Mouse (Mus musculus) spleen, adult 2 months (tissue): ENCODE measurements around the gene Med13. TPM values are rescaled to one million over a fixed set of nuclear protein-coding genes. Genes with fewer than 3 reads are reported as not detected.
"Not testable (repeated sequence)": the region's sequence is repeated elsewhere in the genome, so short reads cannot be mapped to it uniquely, and the experiment has no call there.

Experiments
- DNase-seq, 2 experiments: peaks; one replicate each; pipeline versions ENCODE4 v3.0.0 to v3.0.0-alpha.2; 2012 to 2021; ENCODE audit warnings: low spot score in 2 of 2, low read depth in 1 of 2
- H3K27ac ChIP-seq: fragments of 200-500 bp; 2 replicates; pipeline ENCODE4 v1.5.1; 2012; ENCODE audit warnings: low read length, inconsistent platforms; ENCODE audit not compliant: insufficient read depth
- H3K27me3 ChIP-seq: fragments of 200-500 bp; 2 replicates; pipeline ENCODE4 v1.6.1; 2012; ENCODE audit warnings: mild to moderate bottlenecking, moderate library complexity, low read length, inconsistent platforms; ENCODE audit not compliant: control insufficient read depth, insufficient read depth
- H3K36me3 ChIP-seq: fragments of 200-500 bp; 2 replicates; pipeline ENCODE4 v1.6.1; 2012; ENCODE audit warnings: mild to moderate bottlenecking, low read length, inconsistent platforms; ENCODE audit not compliant: control insufficient read depth, insufficient read depth
- H3K4me1 ChIP-seq: fragments of 200-500 bp; 2 replicates; pipeline ENCODE4 v1.6.1; 2011; ENCODE audit warnings: inconsistent platforms; ENCODE audit not compliant: control insufficient read depth, insufficient read depth, insufficient read length
- H3K4me3 ChIP-seq: fragments of 200-500 bp; 2 replicates; pipeline ENCODE4 v1.5.1; 2011; ENCODE audit warnings: mild to moderate bottlenecking, inconsistent platforms; ENCODE audit not compliant: insufficient read depth, insufficient read length; ENCODE audit errors: extremely low read depth
- CTCF ChIP-seq: fragments of 200-500 bp; IDR thresholded peaks from 2 replicates; pipeline ENCODE4 v1.5.1; 2011; ENCODE audit warnings: mild to moderate bottlenecking, inconsistent platforms; ENCODE audit not compliant: insufficient read depth, insufficient read length, insufficient replicate concordance; ENCODE audit errors: extremely low read depth
- POLR2A ChIP-seq: fragments of 200-500 bp; IDR thresholded peaks from 2 replicates; pipeline ENCODE4 v1.6.1; 2011; ENCODE audit warnings: low read depth, low read length, inconsistent platforms
- WGBS: fragments of 180-500 bp; shearing (Covaris S2); methylation state at CpG from one replicate; pipeline ENCODE4 v1.1.7; 2018; 5-methylcytosine and 5-hydroxymethylcytosine counted together
- polyA plus RNA-seq: library from polyadenylated mRNA; depleted of rRNA; stranded (reverse); fragments of >200 nt; gene quantifications from 2 replicates; pipeline ENCODE4 v1.2.3, GENCODE M21; 2012

Gene Med13
- polyA plus RNA-seq, 1 experiment: 23.2 TPM

DNA sequence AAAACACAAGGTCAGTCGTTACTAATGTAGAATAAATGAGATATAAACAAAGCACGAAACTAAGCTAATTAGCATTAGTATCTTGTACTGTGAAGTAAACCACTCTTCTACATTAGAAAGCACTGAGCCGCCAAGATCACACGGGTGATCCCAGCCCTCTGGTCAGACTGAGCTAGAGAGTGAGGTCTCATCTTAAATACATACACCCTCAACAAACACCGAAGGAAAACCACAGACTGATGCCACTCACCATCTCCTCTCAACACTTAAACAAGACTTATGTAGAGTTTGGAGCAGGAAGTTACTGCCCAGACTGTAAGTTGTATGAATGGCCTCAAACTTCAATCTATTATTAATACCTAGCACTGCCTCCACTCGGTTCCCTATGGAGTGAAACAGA lies 47.1 kb downstream of the Med13 start:
- H3K4me3 ChIP-seq: no peak overlapping the region
- WGBS: 69% methylated on average over 6 of the region's 6 CpGs

DNA sequence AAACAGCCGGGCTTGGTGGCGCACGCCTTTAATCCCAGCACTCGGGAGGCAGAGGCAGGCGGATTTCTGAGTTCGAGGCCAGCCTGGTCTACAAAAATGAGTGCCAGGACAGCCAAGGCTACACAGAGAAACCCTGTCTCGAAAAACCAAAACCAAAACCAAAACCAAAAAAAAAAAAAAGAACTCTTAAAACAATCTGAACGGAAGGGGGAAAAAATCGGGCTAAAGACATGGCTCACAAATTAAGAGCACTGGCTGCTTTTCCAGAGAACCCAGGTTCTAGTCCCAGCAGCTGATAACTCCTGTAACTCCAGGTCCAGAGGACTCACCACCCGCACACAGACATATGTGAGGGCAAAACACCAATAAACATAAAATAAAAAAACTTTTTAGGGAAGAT lies 65.2 kb downstream of the Med13 start:
- not testable (repeated sequence) for DNase-seq, H3K27me3 ChIP-seq, H3K4me3 ChIP-seq, H3K27ac ChIP-seq, H3K4me1 ChIP-seq
- 73% methylated on average over 10 of the region's 10 CpGs for WGBS
- H3K36me3 ChIP-seq: peaks cover 16% of the 10 kb centered on the region

More for the DNA sequence above, 47.1 kb downstream of the Med13 start:
- Histone ChIP-seq H3K27ac (no peak overlapping the region), H3K4me1 (no peaks in the 10 kb centered on the region; the same call in 1 of the 2 replicates), H3K36me3 (peaks cover 11% of the 10 kb centered on the region), H3K27me3 (no peaks in the 10 kb centered on the region)
- DNase-seq: no peak
- TF ChIP-seq CTCF: no peak
- no peak for TF ChIP-seq POLR2A

DNA sequence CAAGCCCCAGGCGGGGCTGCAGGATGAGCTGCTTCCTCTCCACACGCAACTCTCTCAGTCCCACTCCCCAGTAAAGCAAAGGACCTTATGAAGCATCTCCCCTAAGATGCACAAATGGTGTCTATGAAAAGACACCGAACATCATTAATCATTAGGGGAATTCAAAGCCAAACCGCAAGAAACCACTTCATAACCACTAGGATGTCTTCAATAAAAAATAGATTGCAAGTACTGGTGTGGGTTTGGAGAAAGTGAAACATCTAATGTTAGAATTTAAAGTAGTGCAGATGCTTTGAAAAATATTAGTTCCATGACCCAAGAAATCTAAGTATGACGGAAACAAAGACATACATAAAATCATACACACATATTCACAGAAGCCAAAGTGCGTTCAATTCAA lies 65.7 kb downstream of the Med13 start:
- 91% methylated on average over 6 of the region's 6 CpGs for WGBS
- TF ChIP-seq CTCF: no peak
- no peak for TF ChIP-seq POLR2A
- H3K36me3 ChIP-seq: peaks cover 17% of the 10 kb centered on the region

GRCm38 (mm10) chr11:86285729-86286128 lies 71.7 kb downstream of the Med13 start:
- no peak overlapping the region for H3K27ac ChIP-seq
- 93% methylated on average over 8 of the region's 8 CpGs for WGBS
- no peaks in the 10 kb centered on the region for H3K4me1 ChIP-seq
- TF ChIP-seq POLR2A (no peak), CTCF (no peak)
- peaks cover 43% of the 10 kb centered on the region for H3K36me3 ChIP-seq
- no peaks in the 10 kb centered on the region for H3K27me3 ChIP-seq
- H3K4me3 ChIP-seq: no peak overlapping the region
- no peak for DNase-seq

More for the DNA sequence above, 65.7 kb downstream of the Med13 start:
- H3K4me3 ChIP-seq: no peak overlapping the region
- H3K27me3 ChIP-seq: no peaks in the 10 kb centered on the region
- H3K27ac ChIP-seq: no peak overlapping the region
- H3K4me1 ChIP-seq: no peaks in the 10 kb centered on the region
- DNase-seq: no peak

- peaks cover 41% of the 10 kb centered on the region for H3K36me3 ChIP-seq
- no peaks in the 10 kb centered on the region for H3K27me3 ChIP-seq
- 96% methylated on average over 6 of the region's 6 CpGs for WGBS
- H3K27ac ChIP-seq: no peak overlapping the region
- no peak for DNase-seq
- no peak for TF ChIP-seq POLR2A
- TF ChIP-seq CTCF: no peak
- H3K4me1 ChIP-seq: no peaks in the 10 kb centered on the region
- no peak overlapping the region for H3K4me3 ChIP-seq
Measured at GRCm38 (mm10) chr11:86278442-86279102, 78.8 kb downstream of the Med13 start.

GRCm38 (mm10) chr11:86257460-86258076 lies 99.8 kb downstream of the Med13 start, which contains the start of gene Ints2:
Gene Ints2 (minus strand): TSS chr11:86257575.
- peak; percentile 77 to 93 for DNase-seq
- no peak for TF ChIP-seq CTCF
- peak; percentile 52; the same call in 1 of the 2 replicates for TF ChIP-seq POLR2A
- Histone ChIP-seq H3K4me1 (no peaks in the 10 kb centered on the region; the same call in 1 of the 2 replicates), H3K4me3 (peak within 1 kb of the TSS; percentile 65), H3K27me3 (no peaks in the 10 kb centered on the region), H3K36me3 (0 out of 2 replicates have a peak, but pooled peaks cover under 1% of the 10 kb centered on the region), H3K27ac (0 out of 2 replicates have a peak within 1 kb of the TSS, but pooled peaks have one; percentile 25)
- WGBS: 5% methylated on average over 32 of the region's 32 CpGs

- WGBS: under 1% methylated on average over 22 of the region's 22 CpGs
Measured at GRCm38 (mm10) chr11:86257054-86257453, 100.3 kb downstream of the Med13 start.

More at GRCm38 (mm10) chr11:86257054-86257453, 100.3 kb downstream of the Med13 start:
- 0 out of 2 replicates have a peak, but pooled peaks cover 1% of the 10 kb centered on the region for H3K36me3 ChIP-seq
- H3K27me3 ChIP-seq: no peaks in the 10 kb centered on the region
- DNase-seq: peak in 1 of 2 experiments; percentile 7
- no peak overlapping the region for H3K27ac ChIP-seq
- peak overlapping the region; percentile 65 for H3K4me3 ChIP-seq
- no peak for TF ChIP-seq CTCF
- no peak for TF ChIP-seq POLR2A
- no peaks in the 10 kb centered on the region; the same call in 1 of the 2 replicates for H3K4me1 ChIP-seq
